Mouse (Mus musculus): ENCODE measurements around the gene Ndufb8. TPM values are rescaled to one million over a fixed set of nuclear protein-coding genes. Genes with fewer than 3 reads are reported as not detected.

The Ndufb8 gene
- total RNA-seq, 2 experiments from 2014 or later = 371 to 384 TPM

Other genes starting within 250 kb of the Ndufb8 start
- gene Scd4, start 222.3 kb downstream of the Ndufb8 start, total RNA-seq (2021) = 1 to 10 TPM; 1.5 to 2.8 TPM
- 100 to 1,000 TPM; 106 to 146 TPM for gene Scd1, start 147.6 kb downstream of the Ndufb8 start, total RNA-seq (2021)
- under 1 TPM; 0.30 to 0.31 TPM for gene Wnt8b, start 62.0 kb downstream of the Ndufb8 start, total RNA-seq (2021)
- under 1 TPM; 0.11 to 0.34 TPM for gene Sec31b, start 9.6 kb downstream of the Ndufb8 start, total RNA-seq (2021)
- not detected for gene Gm20538, start 2.6 kb downstream of the Ndufb8 start, total RNA-seq (2021)
- 10 to 100 TPM; 30.2 to 33.1 TPM for gene Hif1an, start 7.4 kb upstream of the Ndufb8 start, total RNA-seq (2021)
- gene Pax2, start 200.6 kb upstream of the Ndufb8 start, total RNA-seq (2021) = under 1 TPM; 0.20 to 0.37 TPM